Mouse (Mus musculus) heart, embryonic 10.5 days (tissue): Measurements from ENCODE around the gene Clybl. TPM values are rescaled to one million over a fixed set of nuclear protein-coding genes. Genes with fewer than 3 reads are reported as not detected.

Experiments
- DNase-seq: peaks from one replicate; pipeline ENCODE4 v3.0.0-alpha.2; 2017; ENCODE audit warnings: low spot score
- H3K27ac ChIP-seq: fragments of 300-500 bp; sonication (generic); 2 replicates; pipeline ENCODE4 v1.5.1; 2016; ENCODE audit warnings: mild to moderate bottlenecking
- H3K27me3 ChIP-seq: fragments of 300-500 bp; sonication (generic); 2 replicates; pipeline ENCODE4 v1.6.1; 2016; ENCODE audit warnings: mild to moderate bottlenecking; ENCODE audit not compliant: poor library complexity, insufficient read depth, severe bottlenecking
- H3K36me3 ChIP-seq: fragments of 300-500 bp; sonication (generic); 2 replicates; pipeline ENCODE4 v1.6.1; 2016; ENCODE audit warnings: mild to moderate bottlenecking, moderate library complexity
- H3K4me1 ChIP-seq: fragments of 300-500 bp; sonication (generic); 2 replicates; pipeline ENCODE4 v1.6.1; 2016; ENCODE audit warnings: mild to moderate bottlenecking
- H3K4me3 ChIP-seq: fragments of 300-500 bp; sonication (generic); 2 replicates; pipeline ENCODE4 v1.5.1; 2016; ENCODE audit warnings: mild to moderate bottlenecking, moderate library complexity
- H3K9me3 ChIP-seq: fragments of 300-500 bp; sonication (generic); 2 replicates; pipeline ENCODE4 v1.6.1; 2016; ENCODE audit warnings: mild to moderate bottlenecking, moderate library complexity
- WGBS: fragments of 180-500 bp; shearing (Covaris S2); methylation state at CpG from one replicate; pipeline ENCODE4 v1.1.7; 2016; 5-methylcytosine and 5-hydroxymethylcytosine counted together
- polyA plus RNA-seq: library from polyadenylated mRNA; unstranded; fragments of >200 nt; fragmentation: Nextera tagmentation; extraction: Ambion mirVana; gene quantifications from 2 replicates; pipeline ENCODE4 v1.2.1, GENCODE M21; 2016

Gene Clybl
- polyA plus RNA-seq, 1 experiment from 2014 or later = 43.5 TPM

DNA sequence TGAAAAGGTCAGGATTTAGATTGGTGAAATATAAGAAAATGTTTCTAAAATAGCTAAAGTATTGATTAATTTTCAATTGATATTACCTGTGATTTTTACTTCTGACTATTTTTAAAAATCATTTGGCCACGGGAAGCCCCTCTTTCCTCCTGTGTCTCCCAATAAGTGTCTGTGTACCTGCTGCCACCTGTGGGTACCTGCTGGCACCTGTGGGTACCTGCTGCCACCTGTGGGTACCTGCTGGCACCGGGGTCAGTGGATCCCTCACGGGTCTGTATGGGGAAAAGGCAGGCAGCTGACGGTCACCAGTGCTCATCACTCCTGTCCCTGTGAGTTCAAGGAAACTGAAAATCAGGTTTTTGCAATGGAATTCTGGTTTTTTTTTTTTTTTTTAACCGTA is 198.5 kb downstream of the Clybl start:
- no peak overlapping the region for H3K4me3 ChIP-seq
- no peaks in the 10 kb centered on the region for H3K9me3 ChIP-seq
- no peak for DNase-seq
- peaks cover 10% of the 10 kb centered on the region for H3K4me1 ChIP-seq
- no peak overlapping the region for H3K27ac ChIP-seq
- 82% methylated on average over 5 of the region's 5 CpGs for WGBS
- no peaks in the 10 kb centered on the region for H3K36me3 ChIP-seq
- H3K27me3 ChIP-seq = no peaks in the 10 kb centered on the region; the same call in 1 of the 2 replicates

DNA sequence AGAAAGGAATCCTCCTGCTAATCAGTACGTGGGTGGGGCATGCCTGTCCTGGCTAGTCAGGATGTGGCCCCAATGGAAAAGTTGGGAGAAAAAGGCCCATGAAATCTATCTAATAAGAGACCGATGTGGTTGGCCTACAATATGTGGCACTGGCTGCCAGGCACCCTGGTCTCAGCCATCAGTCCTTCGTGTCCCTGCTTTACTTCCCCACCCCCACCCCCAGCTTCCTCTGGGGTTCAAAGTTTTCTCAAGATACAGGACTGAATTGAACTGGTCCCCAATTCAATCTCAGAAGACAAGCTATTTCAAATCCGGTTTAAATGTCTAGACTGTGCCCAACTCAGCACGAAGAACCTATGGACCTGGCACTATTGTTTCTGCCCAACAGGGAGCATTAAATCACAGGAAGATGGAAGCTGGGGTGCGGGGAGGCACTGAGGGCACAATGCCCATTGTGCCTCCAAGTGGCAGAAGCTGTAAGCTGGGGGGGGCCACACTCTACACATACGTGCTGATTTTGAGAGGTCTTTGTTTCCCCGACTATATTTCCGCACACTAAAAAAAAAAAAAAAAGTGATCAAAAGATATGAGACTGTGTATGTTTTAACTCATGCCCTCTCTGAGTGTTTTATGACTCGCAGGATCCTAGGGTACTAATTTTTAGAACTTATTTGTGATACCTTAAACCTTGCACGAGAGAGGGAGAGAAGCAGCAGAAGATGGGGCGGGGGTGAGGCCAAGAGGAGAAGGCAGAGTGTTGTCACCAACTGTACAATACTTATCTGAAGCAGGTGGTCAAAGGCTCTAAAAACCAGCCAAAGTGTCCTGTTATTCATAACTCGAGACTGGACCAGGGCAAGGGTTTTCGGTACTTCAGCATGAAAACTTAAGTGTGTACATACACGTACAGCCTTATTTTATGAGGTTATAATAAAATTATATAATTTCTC is 199.7 kb downstream of the Clybl start:
- no peak for DNase-seq
- 80% methylated on average over 15 of the region's 15 CpGs for WGBS
- H3K9me3 ChIP-seq = no peaks in the 10 kb centered on the region

DNA sequence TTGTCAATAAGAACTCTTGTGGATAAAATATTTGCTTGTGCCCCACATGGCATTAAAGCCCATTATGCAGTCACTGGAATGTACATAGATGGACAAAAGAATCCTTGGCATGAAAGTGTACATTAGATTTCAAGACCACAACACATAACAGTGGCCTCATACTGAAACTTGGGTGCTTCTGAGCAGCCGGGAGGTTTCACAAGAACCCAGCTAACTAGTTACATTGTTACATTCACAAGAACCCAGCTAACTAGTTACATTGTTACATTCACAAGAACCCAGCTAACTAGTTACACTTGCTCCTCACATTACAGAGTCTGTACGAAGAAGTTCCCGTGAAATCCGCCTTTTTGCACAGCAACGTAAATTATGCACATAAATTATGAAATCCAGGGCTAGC is 200.8 kb downstream of the Clybl start:
- Histone ChIP-seq H3K27me3 (no peaks in the 10 kb centered on the region), H3K9me3 (no peaks in the 10 kb centered on the region), H3K27ac (no peak overlapping the region), H3K4me1 (peaks cover 10% of the 10 kb centered on the region), H3K4me3 (no peak overlapping the region), H3K36me3 (no peaks in the 10 kb centered on the region)
- WGBS = 89% methylated on average over 5 of the region's 5 CpGs
- DNase-seq = no peak

More for the DNA sequence above, 199.7 kb downstream of the Clybl start:
- H3K36me3 ChIP-seq = no peaks in the 10 kb centered on the region
- H3K27ac ChIP-seq = no peak overlapping the region
- H3K4me1 ChIP-seq = peaks cover 10% of the 10 kb centered on the region
- H3K4me3 ChIP-seq = no peak overlapping the region
- H3K27me3 ChIP-seq = no peaks in the 10 kb centered on the region; the same call in 1 of the 2 replicates

DNA sequence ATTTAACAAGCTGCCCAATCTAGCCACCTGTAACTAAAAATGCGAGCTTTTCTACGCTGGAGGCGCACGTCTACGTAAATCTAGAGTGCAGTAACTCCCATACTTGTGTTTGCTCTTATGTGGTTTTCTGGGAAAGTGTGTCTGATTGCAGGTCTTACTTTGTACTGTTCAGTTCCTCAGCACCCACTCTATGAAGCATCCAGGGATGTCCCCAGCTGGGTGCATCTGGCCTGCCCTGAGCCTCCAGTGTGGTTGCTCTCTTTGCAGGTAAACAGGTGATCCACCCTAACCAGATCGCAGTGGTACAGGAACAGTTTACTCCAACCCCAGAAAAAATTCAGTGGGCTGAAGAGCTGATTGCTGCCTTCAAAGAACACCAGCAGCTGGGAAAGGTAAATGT is 202.4 kb downstream of the Clybl start:
- WGBS = 91% methylated on average over 6 of the region's 6 CpGs
- DNase-seq = no peak
- Histone ChIP-seq H3K9me3 (no peaks in the 10 kb centered on the region), H3K4me1 (peaks cover 3% of the 10 kb centered on the region; the same call in 1 of the 2 replicates), H3K36me3 (no peaks in the 10 kb centered on the region), H3K27me3 (no peaks in the 10 kb centered on the region), H3K27ac (no peak overlapping the region), H3K4me3 (no peak overlapping the region)

GRCm38 (mm10) chr14:122384447-122385237 is 203.1 kb downstream of the Clybl start:
- Histone ChIP-seq H3K9me3 (no peaks in the 10 kb centered on the region), H3K4me1 (no peaks in the 10 kb centered on the region), H3K27me3 (no peaks in the 10 kb centered on the region), H3K36me3 (no peaks in the 10 kb centered on the region), H3K27ac (no peak overlapping the region), H3K4me3 (no peak overlapping the region)
- WGBS = 75% methylated on average over 21 of the region's 21 CpGs
- peak; percentile 24 for DNase-seq

DNA sequence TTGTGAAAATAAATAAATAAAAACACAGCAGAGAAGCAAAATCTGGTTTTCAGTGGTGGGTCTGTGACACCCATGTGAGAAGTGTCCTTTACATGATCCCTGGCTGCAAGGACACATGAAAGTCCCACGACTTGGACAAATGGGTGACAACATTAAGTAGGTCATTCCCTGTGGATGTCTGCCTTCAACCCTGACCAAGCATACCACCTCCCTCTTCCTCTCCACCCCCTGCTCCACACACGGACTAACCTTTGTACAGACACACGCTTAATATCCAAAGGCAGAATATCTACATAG is 203.7 kb downstream of the Clybl start:
- WGBS = 75% methylated on average over 3 of the region's 3 CpGs
- H3K9me3 ChIP-seq = no peaks in the 10 kb centered on the region
- no peak overlapping the region for H3K4me3 ChIP-seq
- H3K4me1 ChIP-seq = no peaks in the 10 kb centered on the region
- DNase-seq = peak; percentile 11
- no peaks in the 10 kb centered on the region for H3K27me3 ChIP-seq
- no peak overlapping the region for H3K27ac ChIP-seq
- no peaks in the 10 kb centered on the region for H3K36me3 ChIP-seq

DNA sequence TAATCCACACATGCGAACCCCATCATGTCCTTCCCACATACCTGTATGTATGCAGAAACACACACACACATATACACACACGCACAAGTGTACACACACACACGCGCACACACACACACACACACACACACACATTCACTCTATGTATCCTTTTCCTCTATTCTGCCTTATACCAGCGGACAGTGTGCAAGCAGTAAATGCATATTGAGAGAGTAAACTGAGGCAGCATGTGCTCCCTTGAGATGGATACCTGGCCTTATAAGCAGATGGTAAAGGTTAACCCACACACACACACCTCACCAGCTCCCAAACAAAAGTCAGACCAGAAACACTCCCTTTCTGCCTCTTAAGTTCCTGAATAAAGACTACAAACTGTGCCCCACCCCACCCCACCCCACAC is 204.3 kb downstream of the Clybl start:
- WGBS = 85% methylated on average over 5 of the region's 5 CpGs
- H3K36me3 ChIP-seq = no peaks in the 10 kb centered on the region

GRCm38 (mm10) chr14:122386281-122387130 is 205.0 kb downstream of the Clybl start:
- 88% methylated on average over 17 of the region's 17 CpGs for WGBS
- Histone ChIP-seq H3K27ac (no peak overlapping the region), H3K4me3 (no peak overlapping the region), H3K4me1 (no peaks in the 10 kb centered on the region), H3K27me3 (no peaks in the 10 kb centered on the region), H3K36me3 (no peaks in the 10 kb centered on the region), H3K9me3 (no peaks in the 10 kb centered on the region)
- peak; percentile 28 for DNase-seq

More for the DNA sequence above, 204.3 kb downstream of the Clybl start:
- peak; percentile 16 for DNase-seq
- no peak overlapping the region for H3K4me3 ChIP-seq
- no peaks in the 10 kb centered on the region for H3K9me3 ChIP-seq
- no peaks in the 10 kb centered on the region for H3K4me1 ChIP-seq
- H3K27me3 ChIP-seq = no peaks in the 10 kb centered on the region
- H3K27ac ChIP-seq = no peak overlapping the region

- Histone ChIP-seq H3K9me3 (no peaks in the 10 kb centered on the region), H3K4me1 (no peaks in the 10 kb centered on the region), H3K36me3 (no peaks in the 10 kb centered on the region), H3K27me3 (peaks cover 5% of the 10 kb centered on the region; the same call in 1 of the 2 replicates), H3K4me3 (no peak overlapping the region), H3K27ac (no peak overlapping the region)
- DNase-seq = no peak
- 91% methylated on average over 5 of the region's 5 CpGs for WGBS
Observed at GRCm38 (mm10) chr14:122387781-122388180, 206.3 kb downstream of the Clybl start.

GRCm38 (mm10) chr14:122388431-122389031 is 207.0 kb downstream of the Clybl start:
- H3K36me3 ChIP-seq = no peaks in the 10 kb centered on the region
- no peaks in the 10 kb centered on the region for H3K9me3 ChIP-seq
- no peaks in the 10 kb centered on the region for H3K4me1 ChIP-seq
- 84% methylated on average over 19 of the region's 19 CpGs for WGBS
- H3K27ac ChIP-seq = no peak overlapping the region
- no peak overlapping the region for H3K4me3 ChIP-seq
- peak; percentile 46 for DNase-seq
- peaks cover 5% of the 10 kb centered on the region; the same call in 1 of the 2 replicates for H3K27me3 ChIP-seq

GRCm38 (mm10) chr14:122389684-122390370 is 208.3 kb downstream of the Clybl start:
- DNase-seq = peak; percentile 61
- H3K4me1 ChIP-seq = no peaks in the 10 kb centered on the region
- peaks cover 5% of the 10 kb centered on the region; the same call in 1 of the 2 replicates for H3K27me3 ChIP-seq
- H3K9me3 ChIP-seq = no peaks in the 10 kb centered on the region
- no peak overlapping the region for H3K27ac ChIP-seq
- WGBS = 80% methylated on average over 13 of the region's 13 CpGs
- no peak overlapping the region for H3K4me3 ChIP-seq
- no peaks in the 10 kb centered on the region for H3K36me3 ChIP-seq

GRCm38 (mm10) chr14:122390935-122391334 is 209.4 kb downstream of the Clybl start:
- no peak overlapping the region for H3K4me3 ChIP-seq
- H3K27ac ChIP-seq = no peak overlapping the region
- no peaks in the 10 kb centered on the region for H3K36me3 ChIP-seq
- peaks cover 5% of the 10 kb centered on the region; the same call in 1 of the 2 replicates for H3K27me3 ChIP-seq
- H3K4me1 ChIP-seq = no peaks in the 10 kb centered on the region
- no peaks in the 10 kb centered on the region for H3K9me3 ChIP-seq
- DNase-seq = peak; percentile 65
- 37% methylated on average over 4 of the region's 4 CpGs for WGBS
